Mouse (Mus musculus) limb, embryonic 15.5 days (tissue): ENCODE data around the gene Spcs1. TPM values are rescaled to one million over a fixed set of nuclear protein-coding genes. Genes with fewer than 3 reads are reported as not detected.
A peak's percentile ranks its signal among the peaks of the same experiment; 100 is the strongest.

ENCODE experiments used
- ATAC-seq: fragments of 200-750 bp; cut with Nextera tagmentation; 2 replicates; pipeline ENCODE4 v1.8.0; 2017; ENCODE audit warnings: low read depth, moderate TSS enrichment; ENCODE audit not compliant: insufficient number of reproducible peaks, low FRiP score, low TSS enrichment
- H3K27ac ChIP-seq: fragments of 300-500 bp; sonication (generic); 2 replicates; pipeline ENCODE4 v1.5.1; 2015; ENCODE audit warnings: moderate library complexity, mild to moderate bottlenecking, inconsistent platforms
- H3K27me3 ChIP-seq: fragments of 300-500 bp; sonication (generic); 2 replicates; pipeline ENCODE4 v1.6.1; 2015; ENCODE audit warnings: inconsistent platforms
- H3K36me3 ChIP-seq: fragments of 300-500 bp; sonication (generic); 2 replicates; pipeline ENCODE4 v1.6.1; 2015; ENCODE audit warnings: inconsistent platforms
- H3K4me1 ChIP-seq: fragments of 300-500 bp; sonication (generic); 2 replicates; pipeline ENCODE4 v1.6.1; 2015; ENCODE audit warnings: inconsistent platforms
- H3K4me2 ChIP-seq: fragments of 300-500 bp; sonication (generic); 2 replicates; pipeline ENCODE4 v1.6.1; 2015; ENCODE audit warnings: mild to moderate bottlenecking, inconsistent platforms
- H3K4me3 ChIP-seq: fragments of 300-500 bp; sonication (generic); 2 replicates; pipeline ENCODE4 v1.5.1; 2015; ENCODE audit warnings: mild to moderate bottlenecking, inconsistent platforms
- H3K9ac ChIP-seq: fragments of 300-500 bp; sonication (generic); 2 replicates; pipeline ENCODE4 v1.6.1; 2015; ENCODE audit warnings: inconsistent platforms
- H3K9me3 ChIP-seq: fragments of 300-500 bp; sonication (generic); 2 replicates; pipeline ENCODE4 v1.6.1; 2016; ENCODE audit warnings: inconsistent platforms
- WGBS: fragments of 180-500 bp; shearing (Covaris S2); methylation state at CpG from one replicate; pipeline ENCODE4 v1.1.7; 2015; 5-methylcytosine and 5-hydroxymethylcytosine counted together
- polyA plus RNA-seq: library from polyadenylated mRNA; unstranded; fragments of >200 nt; fragmentation: Nextera tagmentation; extraction: Ambion mirVana; gene quantifications from 2 replicates; pipeline ENCODE4 v1.2.1, GENCODE M21; 2015

The Spcs1 gene
- polyA plus RNA-seq, 1 experiment from 2014 or later: 446 TPM

- Histone ChIP-seq H3K9me3 (no peaks in the 10 kb centered on the region), H3K4me1 (peaks cover 7% of the 10 kb centered on the region), H3K27me3 (no peaks in the 10 kb centered on the region), H3K4me2 (no peak overlapping the region), H3K27ac (no peak overlapping the region), H3K36me3 (peaks cover 49% of the 10 kb centered on the region), H3K4me3 (no peak overlapping the region), H3K9ac (no peak overlapping the region)
- WGBS: 66% methylated on average over 5 of the region's 5 CpGs
- no peak for ATAC-seq
Measured at GRCm38 (mm10) chr14:31006779-31007178, 5.3 kb upstream of the Spcs1 start.

- WGBS: 75% methylated on average over 2 of the region's 2 CpGs
Measured at GRCm38 (mm10) chr14:31004527-31004926, 3.1 kb upstream of the Spcs1 start.

GRCm38 (mm10) chr14:31000816-31001306 is 611 bp downstream of the Spcs1 start:
- under 1% methylated on average over 21 of the region's 21 CpGs for WGBS
- peaks cover 13% of the 10 kb centered on the region; the same call in 1 of the 2 replicates for H3K36me3 ChIP-seq
- no peaks in the 10 kb centered on the region for H3K27me3 ChIP-seq
- H3K27ac ChIP-seq: peak overlapping the region; percentile 93
- H3K9ac ChIP-seq: peak overlapping the region; percentile 89
- peak overlapping the region; percentile 99 for H3K4me3 ChIP-seq
- H3K4me1 ChIP-seq: peaks cover 14% of the 10 kb centered on the region
- no peak; the same call in 1 of the 2 replicates for ATAC-seq
- peak overlapping the region; percentile 53 for H3K4me2 ChIP-seq
- H3K9me3 ChIP-seq: no peaks in the 10 kb centered on the region

More at GRCm38 (mm10) chr14:31004527-31004926, 3.1 kb upstream of the Spcs1 start:
- H3K27ac ChIP-seq: no peak overlapping the region
- H3K9ac ChIP-seq: no peak overlapping the region
- no peak overlapping the region for H3K4me2 ChIP-seq
- no peaks in the 10 kb centered on the region for H3K9me3 ChIP-seq
- peaks cover 28% of the 10 kb centered on the region for H3K36me3 ChIP-seq
- no peak overlapping the region for H3K4me3 ChIP-seq
- H3K27me3 ChIP-seq: no peaks in the 10 kb centered on the region
- H3K4me1 ChIP-seq: peaks cover 14% of the 10 kb centered on the region
- no peak for ATAC-seq

- H3K4me1 ChIP-seq: peaks cover 14% of the 10 kb centered on the region
- H3K9me3 ChIP-seq: no peaks in the 10 kb centered on the region
- peak overlapping the region; percentile 89 for H3K9ac ChIP-seq
- peak overlapping the region; percentile 99 for H3K4me3 ChIP-seq
- WGBS: 57% methylated on average over 10 of the region's 10 CpGs
- no peaks in the 10 kb centered on the region for H3K27me3 ChIP-seq
- H3K4me2 ChIP-seq: peak overlapping the region; percentile 53
- H3K27ac ChIP-seq: no peak overlapping the region
- H3K36me3 ChIP-seq: peaks cover 13% of the 10 kb centered on the region; the same call in 1 of the 2 replicates
- ATAC-seq: no peak
Measured at GRCm38 (mm10) chr14:31000356-31000755, 1.1 kb downstream of the Spcs1 start.

- no peak overlapping the region for H3K9ac ChIP-seq
- H3K36me3 ChIP-seq: peaks cover 13% of the 10 kb centered on the region; the same call in 1 of the 2 replicates
- peaks cover 7% of the 10 kb centered on the region for H3K4me1 ChIP-seq
- ATAC-seq: no peak
- H3K27me3 ChIP-seq: no peaks in the 10 kb centered on the region
- H3K4me3 ChIP-seq: no peak overlapping the region
- H3K4me2 ChIP-seq: no peak overlapping the region
- no peak overlapping the region for H3K27ac ChIP-seq
- H3K9me3 ChIP-seq: no peaks in the 10 kb centered on the region
Measured at GRCm38 (mm10) chr14:30996417-30996816, 5.1 kb downstream of the Spcs1 start.

GRCm38 (mm10) chr14:30976222-30976621 is 25.2 kb downstream of the Spcs1 start:
- H3K27ac ChIP-seq: no peak overlapping the region
- ATAC-seq: no peak
- H3K9me3 ChIP-seq: no peaks in the 10 kb centered on the region
- H3K27me3 ChIP-seq: no peaks in the 10 kb centered on the region
- H3K9ac ChIP-seq: no peak overlapping the region
- 87% methylated on average over 3 of the region's 3 CpGs for WGBS
- H3K4me2 ChIP-seq: no peak overlapping the region
- peaks cover 23% of the 10 kb centered on the region for H3K36me3 ChIP-seq
- no peak overlapping the region for H3K4me3 ChIP-seq
- no peaks in the 10 kb centered on the region for H3K4me1 ChIP-seq

GRCm38 (mm10) chr14:30974204-30974603 is 27.3 kb downstream of the Spcs1 start:
- Histone ChIP-seq H3K27ac (no peak overlapping the region), H3K36me3 (peaks cover 28% of the 10 kb centered on the region), H3K27me3 (no peaks in the 10 kb centered on the region), H3K4me2 (no peak overlapping the region), H3K4me3 (no peak overlapping the region), H3K9me3 (no peaks in the 10 kb centered on the region), H3K9ac (no peak overlapping the region), H3K4me1 (no peaks in the 10 kb centered on the region)
- ATAC-seq: no peak
- 82% methylated on average over 6 of the region's 6 CpGs for WGBS

GRCm38 (mm10) chr14:30960366-30960765 is 41.1 kb downstream of the Spcs1 start:
- H3K9me3 ChIP-seq: no peaks in the 10 kb centered on the region
- peaks cover 23% of the 10 kb centered on the region for H3K36me3 ChIP-seq
- no peak for ATAC-seq
- H3K9ac ChIP-seq: no peak overlapping the region
- H3K4me3 ChIP-seq: no peak overlapping the region
- H3K27me3 ChIP-seq: no peaks in the 10 kb centered on the region
- H3K4me1 ChIP-seq: no peaks in the 10 kb centered on the region
- no peak overlapping the region for H3K27ac ChIP-seq
- H3K4me2 ChIP-seq: no peak overlapping the region
- WGBS: 97% methylated on average over 1 of the region's 1 CpGs

- Histone ChIP-seq H3K9me3 (no peaks in the 10 kb centered on the region), H3K4me3 (no peak overlapping the region), H3K36me3 (peaks cover 23% of the 10 kb centered on the region), H3K27me3 (no peaks in the 10 kb centered on the region), H3K4me1 (no peaks in the 10 kb centered on the region), H3K4me2 (no peak overlapping the region), H3K9ac (no peak overlapping the region), H3K27ac (no peak overlapping the region)
- ATAC-seq: no peak
- WGBS: 93% methylated on average over 4 of the region's 4 CpGs
Measured at GRCm38 (mm10) chr14:30959031-30959430, 42.4 kb downstream of the Spcs1 start.

GRCm38 (mm10) chr14:30958517-30958916 is 43.0 kb downstream of the Spcs1 start:
- WGBS: 77% methylated on average over 2 of the region's 2 CpGs

GRCm38 (mm10) chr14:30951154-30951825 is 50.2 kb downstream of the Spcs1 start, which contains the start of gene Nek4:
TSS of gene Nek4 (plus strand) at chr14:30951377.
- H3K9ac ChIP-seq: peak within 1 kb of the TSS; percentile 82
- peaks cover 4% of the 10 kb centered on the region; the same call in 1 of the 2 replicates for H3K4me1 ChIP-seq
- H3K4me2 ChIP-seq: peak within 1 kb of the TSS; percentile 67
- peak within 1 kb of the TSS; percentile 78 for H3K27ac ChIP-seq
- no peaks in the 10 kb centered on the region for H3K9me3 ChIP-seq
- under 1% methylated on average over 57 of the region's 57 CpGs for WGBS
- peak; percentile 97 for ATAC-seq
- H3K27me3 ChIP-seq: no peaks in the 10 kb centered on the region
- peak within 1 kb of the TSS; percentile 87 for H3K4me3 ChIP-seq
- H3K36me3 ChIP-seq: no peaks in the 10 kb centered on the region

More at GRCm38 (mm10) chr14:30958517-30958916, 43.0 kb downstream of the Spcs1 start:
- Histone ChIP-seq H3K36me3 (peaks cover 20% of the 10 kb centered on the region), H3K4me2 (no peak overlapping the region), H3K4me1 (no peaks in the 10 kb centered on the region), H3K4me3 (no peak overlapping the region), H3K9ac (no peak overlapping the region), H3K27me3 (no peaks in the 10 kb centered on the region), H3K27ac (no peak overlapping the region), H3K9me3 (no peaks in the 10 kb centered on the region)
- ATAC-seq: no peak

- no peak overlapping the region for H3K4me3 ChIP-seq
- 96% methylated on average over 10 of the region's 10 CpGs for WGBS
- no peak overlapping the region for H3K27ac ChIP-seq
- H3K9ac ChIP-seq: no peak overlapping the region
- H3K4me1 ChIP-seq: peaks cover 4% of the 10 kb centered on the region; the same call in 1 of the 2 replicates
- H3K9me3 ChIP-seq: no peaks in the 10 kb centered on the region
- H3K36me3 ChIP-seq: no peaks in the 10 kb centered on the region
- no peaks in the 10 kb centered on the region for H3K27me3 ChIP-seq
- H3K4me2 ChIP-seq: no peak overlapping the region
- ATAC-seq: no peak
Measured at GRCm38 (mm10) chr14:30949986-30950385, 51.5 kb downstream of the Spcs1 start.
